Mouse (Mus musculus): ENCODE measurements at regions not wholly inside any gene's neighbourhood (a gene's known extent, or its start where the extent isn't known, plus 50 kb on each side); places are given as distances from the start of the nearest gene placed in this dataset.

DNA sequence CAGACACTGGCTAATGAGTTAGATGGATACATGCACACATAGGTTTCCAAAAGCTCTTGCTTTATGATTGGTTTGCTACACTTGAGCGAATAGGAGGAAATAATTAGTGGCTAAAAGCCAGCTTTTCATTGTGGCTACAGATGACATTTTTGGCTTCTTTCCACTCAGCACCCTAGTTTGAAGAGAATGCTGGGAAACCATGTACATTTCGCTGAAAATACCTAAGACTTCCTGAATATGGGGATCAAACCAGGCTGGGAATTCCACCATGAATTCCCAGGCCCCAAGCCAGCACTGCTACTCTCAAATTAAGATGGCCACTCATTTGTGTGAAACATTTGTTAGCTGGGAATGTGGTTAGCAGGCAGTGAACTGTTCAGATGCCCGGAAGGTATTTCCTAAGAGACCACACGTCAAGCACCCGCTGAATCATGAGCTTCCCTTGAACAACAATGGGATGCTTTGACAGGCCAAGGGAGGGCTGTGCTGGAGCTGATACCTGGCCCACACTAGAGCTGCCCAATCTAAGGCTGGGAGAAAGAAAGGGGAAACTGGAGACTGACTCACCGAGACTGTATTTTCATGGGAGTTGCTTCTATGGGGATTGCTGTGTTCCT is 195.5 kb downstream of the Foxa2 start:
- H3K9ac ChIP-seq, result no peak overlapping the region
- H3K4me3 ChIP-seq (replicated peaks), result no peak overlapping the region
- no peaks in the 10 kb centered on the region for H3K4me1 ChIP-seq
- no peak overlapping the region for H3K27ac ChIP-seq (replicated peaks)
- no peak for ATAC-seq (ENCODE audit: insufficient number of reproducible peaks, low FRiP score, low TSS enrichment, low read depth)
- H3K36me3 ChIP-seq, result no peaks in the 10 kb centered on the region
- 63% methylated on average over 6 of the region's 6 CpGs for WGBS
- H3K4me2 ChIP-seq (replicated peaks), result no peak overlapping the region
- no peaks in the 10 kb centered on the region for H3K27me3 ChIP-seq
- no peaks in the 10 kb centered on the region for H3K9me3 ChIP-seq (replicated peaks)

DNA sequence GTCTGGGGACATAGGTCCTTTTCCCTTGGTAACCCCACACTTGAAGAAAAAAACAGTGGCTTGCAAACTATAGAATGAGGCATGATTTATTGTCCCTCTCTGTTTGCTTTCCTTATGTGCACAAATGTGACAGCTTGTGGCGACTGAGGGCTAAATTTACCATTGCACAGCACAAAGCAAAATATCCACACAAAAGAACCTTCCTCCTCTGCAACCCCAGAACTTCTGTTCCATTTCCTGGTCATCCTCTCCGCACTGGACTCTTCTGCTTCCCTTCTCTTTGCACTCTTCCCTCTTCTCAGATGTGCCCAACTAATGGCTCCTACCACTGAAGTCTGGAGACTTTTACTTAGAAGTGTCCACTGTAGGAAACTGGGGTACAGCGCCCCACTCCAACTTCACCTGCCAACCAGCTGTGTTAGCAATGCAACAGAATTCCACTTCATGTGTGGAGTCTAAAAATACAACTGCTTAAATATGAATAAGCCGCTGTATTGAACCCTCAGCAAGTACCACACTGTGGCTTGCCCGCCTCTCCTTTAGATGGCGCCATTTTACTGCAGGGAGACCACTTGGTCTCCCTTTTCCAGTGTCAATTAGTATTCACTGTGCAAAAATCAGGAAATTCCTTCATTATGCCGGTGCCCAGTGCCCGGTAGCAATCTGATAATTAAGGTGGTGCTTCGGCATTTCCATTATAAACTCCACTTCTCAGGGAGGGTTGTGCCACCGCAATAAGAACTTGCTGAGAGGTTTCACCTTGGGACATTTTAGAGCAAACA is 199.6 kb downstream of the Foxa2 start:
- no peak overlapping the region for H3K9ac ChIP-seq
- no peaks in the 10 kb centered on the region for H3K27me3 ChIP-seq
- no peak overlapping the region for H3K27ac ChIP-seq (replicated peaks)
- no peak overlapping the region for H3K4me2 ChIP-seq (replicated peaks)
- no peak for ATAC-seq (ENCODE audit: insufficient number of reproducible peaks, low FRiP score, low TSS enrichment, low read depth)
- no peaks in the 10 kb centered on the region for H3K4me1 ChIP-seq
- 24% methylated on average over 10 of the region's 10 CpGs for WGBS
- H3K36me3 ChIP-seq, result no peaks in the 10 kb centered on the region
- no peak overlapping the region for H3K4me3 ChIP-seq (replicated peaks)
- no peaks in the 10 kb centered on the region for H3K9me3 ChIP-seq (replicated peaks)

DNA sequence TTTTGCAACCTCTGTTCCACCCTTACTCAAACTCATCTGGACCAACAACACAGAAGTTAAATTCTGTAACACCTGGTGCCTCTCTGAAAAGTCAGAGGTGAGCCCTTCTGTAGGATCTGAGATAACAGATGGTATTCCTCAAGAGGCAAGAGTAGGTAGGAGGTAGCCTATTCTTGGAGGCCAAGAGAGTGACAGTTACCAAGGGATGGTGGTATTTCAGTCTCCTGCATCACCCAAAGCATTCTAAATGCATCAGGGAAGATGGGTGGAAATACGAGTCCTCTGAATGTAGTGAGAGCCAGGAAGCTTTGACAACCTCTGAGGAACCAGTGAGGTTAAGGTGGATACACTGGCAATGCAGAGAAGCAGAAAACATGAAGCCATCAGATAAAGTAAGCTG is 201.5 kb downstream of the Foxa2 start:
- H3K36me3 ChIP-seq, result no peaks in the 10 kb centered on the region
- H3K4me3 ChIP-seq (replicated peaks), result no peak overlapping the region
- no peak overlapping the region for H3K27ac ChIP-seq (replicated peaks)
- H3K9me3 ChIP-seq (replicated peaks), result no peaks in the 10 kb centered on the region
- H3K9ac ChIP-seq, result no peak overlapping the region
- H3K4me1 ChIP-seq, result no peaks in the 10 kb centered on the region
- H3K27me3 ChIP-seq, result no peaks in the 10 kb centered on the region
- 58% methylated on average over 1 of the region's 1 CpGs for WGBS
- H3K4me2 ChIP-seq (replicated peaks), result no peak overlapping the region
- ATAC-seq (ENCODE audit: insufficient number of reproducible peaks, low FRiP score, low TSS enrichment, low read depth), result no peak

DNA sequence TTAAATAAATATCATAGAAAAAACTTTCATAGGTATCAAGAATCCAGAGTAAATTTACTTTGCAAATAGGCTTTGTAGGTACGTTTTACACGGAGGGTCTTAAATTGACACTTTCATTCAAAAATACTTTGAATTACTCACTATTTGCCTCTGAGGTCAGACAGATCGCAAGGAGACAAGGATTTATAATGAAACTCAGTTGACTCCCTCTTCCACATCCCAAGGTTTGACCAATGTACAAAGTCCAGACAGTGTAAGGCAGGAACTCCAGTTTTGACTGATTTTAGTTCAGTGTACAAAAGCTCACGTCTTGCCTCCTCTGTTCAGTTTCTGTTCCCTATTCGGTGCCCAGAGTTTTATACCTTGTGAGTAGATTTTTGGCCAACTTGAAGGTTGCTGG is 205.8 kb downstream of the Foxa2 start:
- H3K9ac ChIP-seq, result no peak overlapping the region
- no peak overlapping the region for H3K4me3 ChIP-seq (replicated peaks)
- no peak for ATAC-seq (ENCODE audit: insufficient number of reproducible peaks, low FRiP score, low TSS enrichment, low read depth)
- H3K4me1 ChIP-seq, result no peaks in the 10 kb centered on the region
- H3K27ac ChIP-seq (replicated peaks), result no peak overlapping the region
- no peak overlapping the region for H3K4me2 ChIP-seq (replicated peaks)
- no peaks in the 10 kb centered on the region for H3K27me3 ChIP-seq
- 84% methylated on average over 5 of the region's 5 CpGs for WGBS
- H3K36me3 ChIP-seq, result no peaks in the 10 kb centered on the region
- no peaks in the 10 kb centered on the region for H3K9me3 ChIP-seq (replicated peaks)

DNA sequence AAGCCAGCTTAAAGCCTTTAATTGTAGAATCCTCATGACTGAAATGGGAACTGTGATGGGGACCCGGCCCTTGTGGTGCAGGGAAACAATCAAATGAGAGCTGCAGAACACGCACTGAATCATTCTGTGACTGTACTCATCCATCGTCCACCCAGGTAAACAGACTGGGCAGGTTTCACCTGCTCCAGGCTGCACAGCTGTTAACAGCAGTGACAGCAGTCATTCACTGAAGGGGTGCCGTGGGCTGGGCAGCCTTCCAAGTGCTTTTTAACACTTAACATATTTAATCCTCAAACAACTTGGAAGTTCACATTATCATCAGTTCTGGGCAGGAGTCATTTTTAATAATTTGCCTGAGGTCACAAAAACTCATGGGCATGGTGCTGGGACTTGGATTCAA is 208.2 kb downstream of the Foxa2 start:
- Histone ChIP-seq H3K9ac (no peak overlapping the region), H3K4me3 (replicated peaks) (no peak overlapping the region), H3K27ac (replicated peaks) (no peak overlapping the region), H3K36me3 (no peaks in the 10 kb centered on the region), H3K9me3 (replicated peaks) (no peaks in the 10 kb centered on the region), H3K27me3 (no peaks in the 10 kb centered on the region), H3K4me2 (replicated peaks) (no peak overlapping the region), H3K4me1 (no peaks in the 10 kb centered on the region)
- 59% methylated on average over 4 of the region's 4 CpGs for WGBS
- ATAC-seq (ENCODE audit: insufficient number of reproducible peaks, low FRiP score, low TSS enrichment, low read depth), result no peak

DNA sequence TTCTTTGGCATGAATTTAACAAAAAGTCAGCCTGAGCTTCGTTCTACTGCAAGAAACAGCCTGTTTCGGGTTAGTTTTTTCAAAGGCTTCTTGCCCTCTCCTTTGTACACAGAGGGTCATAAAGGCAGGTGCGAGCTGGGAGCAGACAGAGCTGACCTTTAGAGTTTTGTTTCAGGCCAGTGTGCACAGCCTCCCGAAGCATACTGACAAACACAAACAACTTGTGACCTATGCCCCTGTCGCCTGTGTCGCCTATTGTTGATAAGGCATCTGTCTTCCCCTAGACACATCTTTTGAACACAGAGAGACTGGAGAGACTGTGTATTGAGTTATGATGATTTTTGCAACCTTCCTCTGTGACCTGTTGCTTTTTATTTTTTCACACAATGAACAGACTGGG is 216.2 kb downstream of the Foxa2 start:
- no peak overlapping the region for H3K27ac ChIP-seq (replicated peaks)
- no peaks in the 10 kb centered on the region for H3K9me3 ChIP-seq (replicated peaks)
- H3K4me2 ChIP-seq (replicated peaks), result no peak overlapping the region
- no peak overlapping the region for H3K4me3 ChIP-seq (replicated peaks)
- H3K27me3 ChIP-seq, result no peaks in the 10 kb centered on the region
- ATAC-seq (ENCODE audit: insufficient number of reproducible peaks, low FRiP score, low TSS enrichment, low read depth), result no peak
- no peaks in the 10 kb centered on the region for H3K4me1 ChIP-seq
- H3K9ac ChIP-seq, result no peak overlapping the region
- WGBS, result 41% methylated on average over 6 of the region's 6 CpGs
- no peaks in the 10 kb centered on the region for H3K36me3 ChIP-seq

DNA sequence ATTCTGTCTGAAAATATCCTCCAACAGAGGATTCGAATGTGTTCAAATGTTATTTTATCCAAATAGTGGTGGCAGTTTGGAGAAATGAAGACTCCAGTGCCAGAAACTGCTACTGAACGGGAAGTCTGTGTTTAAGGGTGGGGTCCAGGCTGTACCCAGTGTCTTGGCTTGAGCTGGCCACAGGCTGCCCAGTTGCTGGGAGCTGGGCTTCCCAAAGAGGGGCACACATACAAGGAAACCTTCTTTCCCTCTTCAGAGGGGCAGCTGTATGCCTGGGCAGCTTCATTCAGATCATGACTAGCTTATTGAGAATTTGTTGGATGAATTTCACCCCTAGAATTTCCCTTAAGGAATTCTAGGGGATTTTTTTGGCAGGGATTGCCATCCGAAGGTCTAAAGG is 229.8 kb downstream of the Foxa2 start:
- Histone ChIP-seq H3K27ac (replicated peaks) (no peak overlapping the region), H3K27me3 (no peaks in the 10 kb centered on the region; the same call in 1 of the 2 replicates), H3K9ac (no peak overlapping the region), H3K36me3 (no peaks in the 10 kb centered on the region), H3K9me3 (replicated peaks) (no peaks in the 10 kb centered on the region), H3K4me1 (no peaks in the 10 kb centered on the region), H3K4me3 (replicated peaks) (no peak overlapping the region), H3K4me2 (replicated peaks) (no peak overlapping the region)
- WGBS, result 78% methylated on average over 3 of the region's 3 CpGs
- ATAC-seq (ENCODE audit: insufficient number of reproducible peaks, low FRiP score, low TSS enrichment, low read depth), result 0 out of 2 replicates have a peak, but pooled peaks have one; percentile 77

DNA sequence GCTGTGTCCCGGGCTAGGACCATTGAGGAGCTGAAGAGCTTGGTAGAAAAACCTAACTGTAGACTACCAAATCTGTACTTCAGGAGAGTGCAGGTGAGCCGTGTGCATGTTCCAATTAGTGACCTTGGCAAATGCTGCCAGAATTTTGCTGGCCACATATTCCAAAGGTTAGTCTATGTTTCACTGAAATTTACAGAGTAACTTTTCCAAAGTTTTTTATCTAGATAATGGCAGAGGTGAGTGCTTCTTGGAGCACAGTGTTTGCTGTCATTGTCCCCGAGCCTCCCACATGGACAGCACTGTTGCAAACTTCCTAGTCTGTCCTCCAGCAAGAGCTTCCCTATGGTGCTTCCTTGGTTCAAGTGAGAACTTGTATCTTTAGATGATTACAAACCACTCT is 232.5 kb downstream of the Foxa2 start:
- no peaks in the 10 kb centered on the region; the same call in 1 of the 2 replicates for H3K27me3 ChIP-seq
- no peaks in the 10 kb centered on the region for H3K4me1 ChIP-seq
- WGBS, result 72% methylated on average over 3 of the region's 3 CpGs
- H3K27ac ChIP-seq (replicated peaks), result no peak overlapping the region
- H3K4me3 ChIP-seq (replicated peaks), result no peak overlapping the region
- no peaks in the 10 kb centered on the region for H3K9me3 ChIP-seq (replicated peaks)
- H3K36me3 ChIP-seq, result no peaks in the 10 kb centered on the region
- H3K4me2 ChIP-seq (replicated peaks), result no peak overlapping the region
- no peak overlapping the region for H3K9ac ChIP-seq
- ATAC-seq (ENCODE audit: insufficient number of reproducible peaks, low FRiP score, low TSS enrichment, low read depth), result no peak

DNA sequence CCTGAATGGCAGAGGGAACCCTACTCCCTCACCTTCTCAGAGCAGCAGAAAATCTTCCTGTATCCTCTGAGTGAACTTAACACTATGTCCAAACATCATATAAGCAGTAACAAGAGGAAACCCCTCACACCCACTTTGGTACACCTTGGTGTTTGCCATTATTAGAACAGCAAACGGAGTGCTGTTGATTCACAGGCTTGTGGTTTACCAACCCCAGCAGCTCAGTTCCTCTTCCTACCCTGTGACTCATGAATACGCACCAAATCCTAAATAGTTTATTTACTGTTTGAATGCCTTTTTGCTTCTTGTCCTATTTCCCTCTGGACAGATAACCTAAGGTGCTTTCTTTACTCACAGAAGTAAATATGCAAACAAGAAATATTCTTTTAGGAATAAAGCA is 233.3 kb downstream of the Foxa2 start:
- no peak overlapping the region for H3K27ac ChIP-seq (replicated peaks)
- no peaks in the 10 kb centered on the region for H3K9me3 ChIP-seq (replicated peaks)
- WGBS, result 68% methylated on average over 2 of the region's 2 CpGs
- ATAC-seq (ENCODE audit: insufficient number of reproducible peaks, low FRiP score, low TSS enrichment, low read depth), result no peak
- H3K4me1 ChIP-seq, result no peaks in the 10 kb centered on the region
- H3K4me3 ChIP-seq (replicated peaks), result no peak overlapping the region
- H3K36me3 ChIP-seq, result no peaks in the 10 kb centered on the region
- H3K27me3 ChIP-seq, result no peaks in the 10 kb centered on the region; the same call in 1 of the 2 replicates
- no peak overlapping the region for H3K4me2 ChIP-seq (replicated peaks)
- no peak overlapping the region for H3K9ac ChIP-seq

DNA sequence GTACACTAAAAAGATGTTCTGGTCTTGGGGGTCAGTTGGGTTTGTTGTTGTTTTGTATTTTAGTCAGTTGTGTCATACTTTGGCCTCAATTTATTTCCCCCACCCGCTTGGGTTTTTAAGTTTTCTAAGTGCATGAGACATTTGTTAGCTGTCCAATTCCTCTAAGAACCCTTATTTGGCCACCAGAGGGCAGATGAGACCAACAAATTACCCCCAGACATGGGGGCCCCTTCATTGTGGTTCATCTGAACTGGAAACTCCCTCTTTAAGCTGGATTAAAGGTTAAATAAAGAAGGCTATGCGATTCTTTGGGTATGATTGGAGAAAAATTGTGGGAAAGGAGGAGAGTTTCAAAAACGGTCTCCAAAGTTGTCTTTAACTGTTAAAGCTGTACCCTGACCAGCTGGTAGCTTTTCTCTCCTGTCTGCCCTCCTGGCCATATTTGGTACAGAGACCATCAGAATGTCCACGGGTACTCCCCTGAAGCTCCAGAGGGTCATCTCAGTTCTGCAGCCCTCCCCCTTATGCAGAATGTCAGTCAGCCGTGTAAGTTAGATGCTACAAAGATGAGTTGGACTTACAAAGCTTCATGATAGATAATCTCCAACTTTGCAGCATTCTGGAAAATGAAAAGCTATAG is 238.6 kb downstream of the Foxa2 start:
- ATAC-seq (ENCODE audit: insufficient number of reproducible peaks, low FRiP score, low TSS enrichment, low read depth), result no peak
- 47% methylated on average over 5 of the region's 5 CpGs for WGBS

DNA sequence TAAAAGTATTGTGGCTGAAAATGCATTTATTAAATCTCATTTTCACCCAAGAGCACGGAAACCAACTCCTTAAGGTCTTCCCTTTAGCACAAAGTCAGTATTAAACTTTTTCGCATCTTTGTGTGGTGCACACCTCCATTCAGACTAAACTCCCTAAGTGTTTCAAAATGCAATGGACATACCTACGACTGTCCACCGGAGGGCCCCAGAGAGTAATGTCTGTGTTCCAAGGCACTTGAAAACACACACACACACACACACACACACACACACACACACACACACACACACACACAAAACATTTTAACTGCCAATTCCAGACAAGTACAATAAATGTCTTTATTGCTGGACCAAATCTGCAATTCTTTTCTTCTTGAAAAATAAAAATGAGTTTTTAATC is 243.7 kb downstream of the Foxa2 start:
- Histone ChIP-seq H3K4me1 (no peaks in the 10 kb centered on the region), H3K4me2 (replicated peaks) (no peak overlapping the region), H3K36me3 (no peaks in the 10 kb centered on the region), H3K4me3 (replicated peaks) (no peak overlapping the region), H3K9me3 (replicated peaks) (no peaks in the 10 kb centered on the region), H3K9ac (no peak overlapping the region), H3K27ac (replicated peaks) (no peak overlapping the region), H3K27me3 (peaks cover 8% of the 10 kb centered on the region; the same call in 1 of the 2 replicates)
- WGBS, result 38% methylated on average over 4 of the region's 4 CpGs
- no peak for ATAC-seq (ENCODE audit: insufficient number of reproducible peaks, low FRiP score, low TSS enrichment, low read depth)

More for the DNA sequence above, 238.6 kb downstream of the Foxa2 start:
- Histone ChIP-seq H3K4me2 (replicated peaks) (no peak overlapping the region), H3K4me3 (replicated peaks) (no peak overlapping the region), H3K4me1 (no peaks in the 10 kb centered on the region), H3K36me3 (no peaks in the 10 kb centered on the region), H3K27ac (replicated peaks) (no peak overlapping the region), H3K27me3 (peaks cover 8% of the 10 kb centered on the region; the same call in 1 of the 2 replicates), H3K9ac (no peak overlapping the region), H3K9me3 (replicated peaks) (no peaks in the 10 kb centered on the region)

All from embryonic facial prominence, embryonic 15.5 days (tissue).